Mouse (Mus musculus) kidney, embryonic 14.5 days (tissue): ENCODE measurements at regions not wholly inside any gene's neighbourhood (a gene's known extent, or its start where the extent isn't known, plus 50 kb on each side); places are given as distances from the start of the nearest gene placed in this dataset.

Experiments used
- ATAC-seq: fragments of 200-750 bp; cut with Nextera tagmentation; 2 replicates; pipeline ENCODE4 v1.8.0; 2017; ENCODE audit warnings: moderate number of reproducible peaks, mild to moderate bottlenecking, moderate TSS enrichment, moderate library complexity; ENCODE audit not compliant: low FRiP score, low TSS enrichment
- H3K27ac ChIP-seq: fragments of 300-500 bp; sonication (generic); 2 replicates; pipeline ENCODE4 v1.5.1; 2014; ENCODE audit warnings: low read depth, mild to moderate bottlenecking, low read length, moderate library complexity, mixed read lengths
- H3K27me3 ChIP-seq: fragments of 300-500 bp; sonication (generic); 2 replicates; pipeline ENCODE4 v1.6.1; 2014; ENCODE audit warnings: mild to moderate bottlenecking, low read length; ENCODE audit not compliant: control insufficient read depth, insufficient read depth
- H3K36me3 ChIP-seq: fragments of 300-500 bp; sonication (generic); 2 replicates; pipeline ENCODE4 v1.6.1; 2014; ENCODE audit warnings: low read length, mixed read lengths; ENCODE audit not compliant: control insufficient read depth, insufficient read depth
- H3K4me1 ChIP-seq: fragments of 300-500 bp; sonication (generic); 2 replicates; pipeline ENCODE4 v1.6.1; 2014; ENCODE audit warnings: low read length, mixed read lengths; ENCODE audit not compliant: control insufficient read depth, insufficient read depth
- H3K4me2 ChIP-seq: fragments of 300-500 bp; sonication (generic); replicated peaks from 2 replicates; pipeline ENCODE4 v1.6.1; 2014; ENCODE audit warnings: low read depth, mild to moderate bottlenecking, low read length
- H3K4me3 ChIP-seq: fragments of 300-500 bp; sonication (generic); 2 replicates; pipeline ENCODE4 v1.5.1; 2014; ENCODE audit warnings: mild to moderate bottlenecking, low read length
- H3K9ac ChIP-seq: fragments of 300-500 bp; sonication (generic); 2 replicates; pipeline ENCODE4 v1.6.1; 2014; ENCODE audit warnings: low read depth, mild to moderate bottlenecking, low read length, moderate library complexity
- H3K9me3 ChIP-seq: fragments of 300-500 bp; sonication (generic); 2 replicates; pipeline ENCODE4 v1.6.1; 2016; ENCODE audit warnings: low read length; ENCODE audit not compliant: control insufficient read depth
- WGBS: fragments of 180-500 bp; shearing (Covaris S2); extraction: QIAGEN DNeasy Blood & Tissue Kit; methylation state at CpG from one replicate; pipeline ENCODE4 v1.1.7; 2014; 5-methylcytosine and 5-hydroxymethylcytosine counted together

GRCm38 (mm10) chr6:50972268-50972667 is 318.0 kb upstream of the Npvf start:
- no peak for ATAC-seq
- H3K27me3 ChIP-seq = no peaks in the 10 kb centered on the region
- no peak overlapping the region for H3K9ac ChIP-seq
- no peak overlapping the region; the same call in 1 of the 2 replicates for H3K4me2 ChIP-seq
- peak overlapping the region; percentile 53; the same call in 1 of the 2 replicates for H3K27ac ChIP-seq
- H3K4me3 ChIP-seq = no peak overlapping the region
- no peaks in the 10 kb centered on the region for H3K9me3 ChIP-seq
- peaks cover 47% of the 10 kb centered on the region for H3K4me1 ChIP-seq
- WGBS = 32% methylated on average over 4 of the region's 4 CpGs
- H3K36me3 ChIP-seq = no peaks in the 10 kb centered on the region

- ATAC-seq = 0 out of 2 replicates have a peak, but pooled peaks have one; percentile 14
- H3K36me3 ChIP-seq = no peaks in the 10 kb centered on the region
- no peaks in the 10 kb centered on the region for H3K27me3 ChIP-seq
- no peak overlapping the region for H3K4me2 ChIP-seq
- peak overlapping the region; percentile 59; the same call in 1 of the 2 replicates for H3K27ac ChIP-seq
- H3K9me3 ChIP-seq = no peaks in the 10 kb centered on the region
- no peak overlapping the region for H3K9ac ChIP-seq
- WGBS = 58% methylated on average over 2 of the region's 2 CpGs
- H3K4me1 ChIP-seq = peaks cover 52% of the 10 kb centered on the region
- H3K4me3 ChIP-seq = no peak overlapping the region
Observed at GRCm38 (mm10) chr6:50973231-50973654, 319.0 kb upstream of the Npvf start.

DNA sequence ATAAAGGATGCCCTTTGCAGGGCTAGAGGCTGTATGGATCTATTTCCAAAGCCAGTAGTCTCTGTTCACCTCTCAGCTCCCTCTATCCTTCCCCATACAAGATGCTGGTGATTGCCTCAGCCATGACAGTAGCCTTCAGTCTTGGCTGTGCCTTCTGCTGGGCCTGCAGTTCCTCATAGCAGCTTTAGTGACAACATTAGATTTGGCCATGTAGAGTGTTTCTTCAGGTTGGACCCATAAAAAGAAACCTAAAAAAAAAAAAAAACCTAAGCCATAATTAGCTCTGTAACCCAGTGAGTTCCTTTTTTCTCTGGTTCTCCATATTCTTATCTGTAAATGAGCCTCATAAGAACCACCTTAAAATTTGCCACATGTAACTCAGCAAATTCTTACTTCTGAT is 319.6 kb upstream of the Npvf start:
- Histone ChIP-seq H3K4me1 (peaks cover 56% of the 10 kb centered on the region), H3K27ac (peak overlapping the region; percentile 59; the same call in 1 of the 2 replicates), H3K27me3 (no peaks in the 10 kb centered on the region), H3K4me2 (no peak overlapping the region), H3K4me3 (no peak overlapping the region), H3K9ac (no peak overlapping the region), H3K9me3 (no peaks in the 10 kb centered on the region), H3K36me3 (no peaks in the 10 kb centered on the region)
- ATAC-seq = no peak

DNA sequence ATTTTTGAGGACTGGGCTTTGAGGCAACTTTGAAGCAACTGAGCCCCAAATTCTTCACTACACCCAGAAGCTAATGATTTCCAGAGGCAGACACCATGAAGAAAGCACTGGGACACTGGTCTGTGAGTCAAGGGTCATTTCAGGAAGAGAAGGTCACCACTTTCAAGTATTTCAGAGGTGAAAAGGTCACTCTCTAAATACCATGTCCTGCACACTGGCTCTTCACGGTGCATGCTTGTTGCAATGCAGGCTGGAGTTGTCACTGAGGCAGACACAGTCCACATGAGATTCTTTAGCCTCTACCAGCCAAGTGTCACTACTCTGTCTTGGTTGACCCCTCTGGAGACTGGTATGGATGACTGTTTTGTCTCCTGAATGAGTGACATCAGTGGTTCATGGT is 320.7 kb upstream of the Npvf start:
- no peak overlapping the region for H3K4me3 ChIP-seq
- H3K9ac ChIP-seq = no peak overlapping the region
- ATAC-seq = no peak
- H3K36me3 ChIP-seq = no peaks in the 10 kb centered on the region
- H3K27ac ChIP-seq = no peak overlapping the region
- WGBS = 7% methylated on average over 1 of the region's 1 CpGs
- H3K9me3 ChIP-seq = no peaks in the 10 kb centered on the region
- peaks cover 54% of the 10 kb centered on the region for H3K4me1 ChIP-seq
- H3K4me2 ChIP-seq = no peak overlapping the region
- no peaks in the 10 kb centered on the region for H3K27me3 ChIP-seq

DNA sequence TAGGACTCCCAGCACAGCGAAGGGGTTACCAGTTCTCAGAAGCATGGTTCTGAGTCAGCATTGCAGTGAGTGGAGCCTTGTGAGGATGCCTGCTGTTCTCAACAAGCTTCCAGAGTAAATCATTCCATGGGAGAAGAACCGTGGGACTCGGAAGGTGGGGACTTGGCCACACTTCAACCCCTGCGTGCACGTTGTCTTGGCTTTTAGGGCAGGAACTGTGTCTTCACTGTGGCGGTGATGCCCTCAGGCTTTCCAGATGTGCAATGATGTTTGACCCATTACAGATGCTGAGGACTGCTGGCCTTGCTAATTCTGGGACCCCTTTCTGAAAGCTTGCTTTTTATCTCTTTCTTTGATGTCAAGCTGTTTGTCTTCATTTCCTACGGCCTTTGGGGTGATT is 322.7 kb upstream of the Npvf start:
- Histone ChIP-seq H3K4me3 (no peak overlapping the region), H3K27ac (peak overlapping the region; percentile 51; the same call in 1 of the 2 replicates), H3K9ac (no peak overlapping the region), H3K27me3 (no peaks in the 10 kb centered on the region), H3K4me2 (no peak overlapping the region), H3K36me3 (no peaks in the 10 kb centered on the region), H3K9me3 (no peaks in the 10 kb centered on the region), H3K4me1 (peaks cover 59% of the 10 kb centered on the region)
- WGBS = 19% methylated on average over 7 of the region's 7 CpGs
- ATAC-seq = no peak

DNA sequence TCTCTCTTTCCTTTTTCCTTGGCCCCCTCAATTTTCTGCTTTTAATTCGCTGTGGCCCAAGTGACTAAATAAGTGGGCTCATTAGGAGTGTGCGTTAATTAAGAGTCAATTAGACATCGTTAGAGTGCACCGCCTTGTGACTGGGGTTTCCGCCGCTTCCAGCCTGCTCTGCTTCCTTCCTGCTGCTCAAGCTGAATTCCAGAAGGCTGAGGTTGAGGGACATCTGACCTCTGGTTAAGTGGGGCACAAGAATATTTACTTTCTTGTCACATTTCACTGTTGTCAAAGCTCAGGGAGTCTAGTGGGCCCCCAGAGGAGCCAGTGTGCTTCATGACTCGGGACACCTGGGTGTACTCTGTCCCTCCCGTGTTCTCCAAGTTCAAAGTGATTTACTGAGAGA is 323.1 kb upstream of the Npvf start:
- Histone ChIP-seq H3K9me3 (no peaks in the 10 kb centered on the region), H3K4me2 (no peak overlapping the region), H3K27ac (peak overlapping the region; percentile 51; the same call in 1 of the 2 replicates), H3K4me1 (peaks cover 59% of the 10 kb centered on the region), H3K4me3 (no peak overlapping the region), H3K9ac (no peak overlapping the region), H3K27me3 (no peaks in the 10 kb centered on the region), H3K36me3 (no peaks in the 10 kb centered on the region)
- peak; percentile 17; the same call in 1 of the 2 replicates for ATAC-seq
- WGBS = 5% methylated on average over 8 of the region's 8 CpGs

DNA sequence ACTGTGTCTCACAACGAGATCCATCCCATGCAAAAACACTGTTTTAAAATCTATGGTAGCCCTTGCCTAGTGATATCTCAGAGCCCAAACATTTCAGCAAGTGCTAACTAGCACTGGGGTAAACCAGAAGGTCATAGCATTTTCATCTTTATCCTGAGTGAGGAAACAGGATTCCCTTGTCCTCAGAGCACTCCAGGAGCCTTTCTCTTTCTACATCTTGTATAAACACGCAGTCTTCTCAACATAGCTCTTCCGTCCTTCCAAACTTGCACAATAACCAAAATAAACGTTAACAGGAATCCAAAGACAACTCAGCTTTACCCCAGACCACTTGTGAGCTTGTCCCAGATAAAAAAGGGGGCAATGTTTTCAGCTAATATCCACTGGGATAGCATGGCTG is 323.8 kb upstream of the Npvf start:
- Histone ChIP-seq H3K4me2 (no peak overlapping the region), H3K9me3 (no peaks in the 10 kb centered on the region), H3K27ac (peak overlapping the region; percentile 51), H3K36me3 (no peaks in the 10 kb centered on the region), H3K9ac (no peak overlapping the region), H3K4me3 (no peak overlapping the region), H3K27me3 (no peaks in the 10 kb centered on the region), H3K4me1 (peaks cover 62% of the 10 kb centered on the region)
- 41% methylated on average over 4 of the region's 4 CpGs for WGBS
- ATAC-seq = no peak

DNA sequence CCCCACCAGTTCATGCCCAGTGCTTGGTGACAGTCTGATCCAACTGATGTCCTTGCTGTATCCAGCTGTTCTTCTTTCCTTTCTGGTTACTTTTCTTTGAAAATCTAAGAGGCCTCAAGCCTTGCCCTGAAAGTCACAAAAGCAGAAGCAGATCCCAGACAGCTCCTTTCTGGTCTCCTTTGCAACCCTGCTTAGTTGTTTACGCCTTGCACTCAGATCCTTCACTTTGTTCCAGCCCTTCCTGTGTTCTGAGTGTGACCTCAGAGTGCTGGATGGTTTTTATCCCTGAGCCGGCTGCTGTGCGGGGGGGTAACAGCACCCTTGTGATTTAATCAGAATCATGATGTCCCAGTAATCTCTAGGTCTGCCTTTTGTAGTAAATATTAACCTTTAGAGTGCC is 324.3 kb upstream of the Npvf start:
- no peaks in the 10 kb centered on the region for H3K9me3 ChIP-seq
- no peak overlapping the region for H3K4me3 ChIP-seq
- ATAC-seq = no peak
- H3K4me2 ChIP-seq = no peak overlapping the region
- no peaks in the 10 kb centered on the region for H3K27me3 ChIP-seq
- peak overlapping the region; percentile 51 for H3K27ac ChIP-seq
- H3K4me1 ChIP-seq = peaks cover 66% of the 10 kb centered on the region
- H3K9ac ChIP-seq = no peak overlapping the region
- no peaks in the 10 kb centered on the region for H3K36me3 ChIP-seq
- WGBS = 13% methylated on average over 3 of the region's 3 CpGs

- Histone ChIP-seq H3K27me3 (no peaks in the 10 kb centered on the region), H3K9ac (no peak overlapping the region), H3K9me3 (no peaks in the 10 kb centered on the region), H3K4me3 (no peak overlapping the region), H3K4me1 (peaks cover 74% of the 10 kb centered on the region), H3K4me2 (no peak overlapping the region), H3K27ac (peak overlapping the region; percentile 78; the same call in 1 of the 2 replicates), H3K36me3 (no peaks in the 10 kb centered on the region)
- ATAC-seq = no peak
- WGBS = 31% methylated on average over 1 of the region's 1 CpGs
Observed at GRCm38 (mm10) chr6:50979764-50980163, 325.5 kb upstream of the Npvf start.
